Mouse (Mus musculus): ENCODE measurements around the gene Kiz. TPM values are rescaled to one million over a fixed set of nuclear protein-coding genes. Genes with fewer than 3 reads are reported as not detected.

Kiz gene
- polyA plus RNA-seq (2012; rRNA removed) (11.5 and 19.8 TPM in 2 replicates), polyA plus RNA-seq (2014; fragmentation: Nextera tagmentation; extraction: Ambion mirVana) (27.8 and 28.6 TPM in 2 replicates)

DNA sequence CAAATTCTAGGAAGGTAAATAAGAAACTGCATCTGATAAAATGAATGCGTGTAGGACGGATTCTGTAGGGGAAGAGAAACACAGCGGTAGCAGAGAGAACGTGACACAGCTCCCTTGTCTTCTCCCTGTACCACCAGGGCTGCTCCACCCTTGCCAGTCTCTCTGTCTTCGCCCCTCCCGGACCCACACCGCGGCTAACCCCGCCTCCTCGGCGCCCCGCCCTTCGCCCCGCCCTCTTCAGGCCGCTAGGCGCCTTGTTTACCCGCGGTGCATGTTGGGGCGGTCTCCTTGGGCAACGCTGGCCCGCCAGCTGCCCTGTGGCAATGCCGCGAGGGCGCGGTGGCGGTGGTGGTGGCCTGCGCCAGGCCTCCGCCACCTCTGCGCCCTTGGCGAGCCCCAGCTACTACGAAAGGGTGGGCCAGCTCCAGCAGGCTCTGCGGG is at the start of gene Kiz:
Gene Kiz, plus strand, starts transcription at position 266 of the 441 bp plus-strand sequence.
- H3K9ac ChIP-seq (ENCODE audit: low read depth, low read length, severe bottlenecking): peak within 1 kb of the TSS; percentile 79
- no peaks in the 10 kb centered on the region for H3K9me3 ChIP-seq (ENCODE audit: control insufficient read depth, low read length)
- no peaks in the 10 kb centered on the region for H3K36me3 ChIP-seq (ENCODE audit: control insufficient read depth, insufficient read depth, low read length)
- TF ChIP-seq POLR2A (IDR thresholded peaks at IDR 0.05; ENCODE audit: borderline replicate concordance, extremely low read depth, insufficient read depth, insufficient read length): 0 out of 2 replicates have a peak, but pooled peaks have one; percentile 85
- H3K4me1 ChIP-seq (ENCODE audit: control insufficient read depth, insufficient read depth, low read length): no peaks in the 10 kb centered on the region
- peak within 1 kb of the TSS; percentile 89 for H3K4me3 ChIP-seq (replicated peaks; ENCODE audit: low read length)
- peak within 1 kb of the TSS; percentile 69 for H3K4me2 ChIP-seq (replicated peaks; ENCODE audit: low read depth, low read length, severe bottlenecking)
- under 1% methylated on average over 30 of the region's 32 CpGs for WGBS
- H3K27me3 ChIP-seq (ENCODE audit: control insufficient read depth, insufficient read depth, low read length): no peaks in the 10 kb centered on the region
- ATAC-seq (ENCODE audit: low FRiP score, low read depth) (peak; percentile 99), DNase-seq (ENCODE audit: low spot score) (peak; percentile 89)
- H3K27ac ChIP-seq (replicated peaks; ENCODE audit: low read depth, low read length): peak within 1 kb of the TSS; percentile 63; the same call in 1 of the 2 replicates

DNA sequence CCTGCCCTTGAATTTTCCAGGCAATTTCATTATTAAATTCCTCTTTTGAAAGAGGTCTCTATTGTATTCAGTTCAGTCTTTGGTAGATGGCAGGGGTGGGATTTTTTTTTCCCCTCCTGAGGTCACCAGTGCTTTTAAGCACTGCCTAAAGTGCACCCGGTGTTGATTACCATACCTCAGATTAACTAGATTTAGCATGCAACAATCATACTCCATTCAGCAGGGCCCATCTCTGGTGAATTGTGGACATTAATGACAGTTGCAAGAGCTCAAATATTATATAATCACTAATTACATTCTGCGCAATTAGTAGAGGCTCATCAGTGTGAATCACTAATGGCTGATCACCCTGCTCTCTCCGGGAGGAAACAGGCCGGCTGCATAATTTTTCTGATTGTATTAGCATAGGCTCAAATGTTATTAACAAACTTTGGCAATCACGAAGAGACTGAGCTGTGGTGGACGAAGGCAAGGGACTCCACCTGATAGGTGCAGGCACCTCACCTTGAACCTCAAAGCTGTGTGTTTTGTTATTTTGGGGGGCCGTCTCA is 45.9 kb upstream of the Kiz start:
- Histone ChIP-seq H3K9ac (ENCODE audit: low read depth, low read length, severe bottlenecking) (no peak overlapping the region), H3K27ac (replicated peaks; ENCODE audit: low read depth, low read length) (no peak overlapping the region), H3K9me3 (ENCODE audit: control insufficient read depth, low read length) (no peaks in the 10 kb centered on the region), H3K4me1 (ENCODE audit: control insufficient read depth, insufficient read depth, low read length) (no peaks in the 10 kb centered on the region), H3K4me2 (replicated peaks; ENCODE audit: low read depth, low read length, severe bottlenecking) (no peak overlapping the region), H3K27me3 (ENCODE audit: control insufficient read depth, insufficient read depth, low read length) (no peaks in the 10 kb centered on the region), H3K36me3 (ENCODE audit: control insufficient read depth, insufficient read depth, low read length) (no peaks in the 10 kb centered on the region), H3K4me3 (replicated peaks; ENCODE audit: low read length) (no peak overlapping the region)
- WGBS: 92% methylated on average over 7 of the region's 7 CpGs
- TF ChIP-seq POLR2A (IDR thresholded peaks at IDR 0.05; ENCODE audit: borderline replicate concordance, extremely low read depth, insufficient read depth, insufficient read length): no peak
- ATAC-seq (ENCODE audit: low FRiP score, low read depth): no peak
- DNase-seq (ENCODE audit: low spot score): no peak

DNA sequence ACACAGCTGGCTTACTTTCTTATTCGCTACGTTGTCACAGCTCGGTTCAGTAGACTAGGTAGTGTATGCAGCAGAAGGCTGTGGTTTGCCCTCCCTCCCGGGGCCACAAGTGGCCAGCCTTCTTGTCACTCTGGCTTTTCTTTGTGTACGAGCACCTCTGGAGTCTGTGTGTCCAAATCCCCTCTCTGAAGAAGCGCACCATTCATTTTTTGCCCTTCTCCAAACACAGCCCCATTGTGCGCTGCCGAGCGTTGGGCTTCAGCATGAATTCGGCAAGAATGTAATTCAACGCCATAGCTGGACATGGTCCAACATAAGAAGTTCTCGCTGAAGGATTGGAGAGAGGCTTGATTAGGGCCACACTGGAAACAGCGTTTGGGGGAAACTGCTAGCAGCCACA is 45.0 kb upstream of the Kiz start:
- Histone ChIP-seq H3K9ac (ENCODE audit: low read depth, low read length, severe bottlenecking) (no peak overlapping the region), H3K36me3 (ENCODE audit: control insufficient read depth, insufficient read depth, low read length) (no peaks in the 10 kb centered on the region), H3K27me3 (ENCODE audit: control insufficient read depth, insufficient read depth, low read length) (no peaks in the 10 kb centered on the region), H3K4me3 (replicated peaks; ENCODE audit: low read length) (0 out of 2 replicates have a peak overlapping the region, but pooled peaks have one; percentile 19), H3K27ac (replicated peaks; ENCODE audit: low read depth, low read length) (peak overlapping the region; percentile 81), H3K4me1 (ENCODE audit: control insufficient read depth, insufficient read depth, low read length) (no peaks in the 10 kb centered on the region), H3K4me2 (replicated peaks; ENCODE audit: low read depth, low read length, severe bottlenecking) (peak overlapping the region; percentile 46), H3K9me3 (ENCODE audit: control insufficient read depth, low read length) (no peaks in the 10 kb centered on the region)
- TF ChIP-seq POLR2A (IDR thresholded peaks at IDR 0.05; ENCODE audit: borderline replicate concordance, extremely low read depth, insufficient read depth, insufficient read length): no peak
- 47% methylated on average over 13 of the region's 13 CpGs for WGBS
- DNase-seq (ENCODE audit: low spot score): peak; percentile 86
- ATAC-seq (ENCODE audit: low FRiP score, low read depth): peak; percentile 80

DNA sequence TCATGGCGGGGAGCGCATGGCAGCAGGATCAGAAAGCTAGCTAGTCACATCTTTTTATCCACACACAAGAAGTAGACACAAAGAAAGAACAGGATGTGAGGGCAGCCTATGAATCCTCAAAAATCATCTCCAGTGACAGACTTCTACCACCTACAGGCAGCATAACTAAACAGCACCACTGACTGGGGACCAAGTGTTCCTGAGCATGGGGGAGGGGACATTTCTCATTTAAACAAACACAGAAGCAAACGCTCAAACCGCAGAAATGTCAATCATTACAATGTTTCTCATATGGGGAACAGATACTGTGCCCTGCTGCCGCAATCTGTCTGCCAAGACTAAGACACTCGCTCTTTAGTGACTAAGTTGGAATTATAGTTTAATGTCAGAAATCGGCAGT is 40.7 kb upstream of the Kiz start:
- no peak for DNase-seq (ENCODE audit: low spot score)
- no peak overlapping the region for H3K27ac ChIP-seq (replicated peaks; ENCODE audit: low read depth, low read length)
- no peak overlapping the region for H3K4me2 ChIP-seq (replicated peaks; ENCODE audit: low read depth, low read length, severe bottlenecking)
- no peak for ATAC-seq (ENCODE audit: low FRiP score, low read depth)
- H3K27me3 ChIP-seq (ENCODE audit: control insufficient read depth, insufficient read depth, low read length): no peaks in the 10 kb centered on the region
- H3K9ac ChIP-seq (ENCODE audit: low read depth, low read length, severe bottlenecking): no peak overlapping the region
- H3K4me3 ChIP-seq (replicated peaks; ENCODE audit: low read length): no peak overlapping the region
- H3K4me1 ChIP-seq (ENCODE audit: control insufficient read depth, insufficient read depth, low read length): no peaks in the 10 kb centered on the region
- 89% methylated on average over 7 of the region's 7 CpGs for WGBS
- H3K36me3 ChIP-seq (ENCODE audit: control insufficient read depth, insufficient read depth, low read length): no peaks in the 10 kb centered on the region
- no peaks in the 10 kb centered on the region for H3K9me3 ChIP-seq (ENCODE audit: control insufficient read depth, low read length)
- no peak for TF ChIP-seq POLR2A (IDR thresholded peaks at IDR 0.05; ENCODE audit: borderline replicate concordance, extremely low read depth, insufficient read depth, insufficient read length)

DNA sequence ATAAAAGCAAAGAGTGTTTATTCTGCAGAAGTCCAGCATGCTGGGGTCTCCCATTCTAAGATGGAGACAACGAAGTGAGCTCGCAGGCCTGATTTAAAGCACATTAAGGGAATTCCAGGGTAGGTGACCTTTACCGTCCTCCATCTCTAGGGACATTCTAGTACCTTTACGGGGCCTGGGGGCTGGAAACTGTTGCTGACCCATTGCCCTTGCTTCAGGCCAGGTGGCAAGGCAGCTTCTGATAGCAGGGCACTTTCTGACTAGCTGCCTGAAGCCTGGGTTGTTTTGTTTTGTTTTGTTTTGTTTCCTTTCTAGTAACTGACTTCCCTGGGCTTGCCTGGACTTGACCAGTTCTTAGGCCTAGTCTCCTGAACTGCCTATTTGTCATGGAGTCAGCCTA is 36.6 kb upstream of the Kiz start:
- Histone ChIP-seq H3K9me3 (ENCODE audit: control insufficient read depth, low read length) (no peaks in the 10 kb centered on the region), H3K27me3 (ENCODE audit: control insufficient read depth, insufficient read depth, low read length) (no peaks in the 10 kb centered on the region), H3K27ac (replicated peaks; ENCODE audit: low read depth, low read length) (no peak overlapping the region), H3K4me3 (replicated peaks; ENCODE audit: low read length) (no peak overlapping the region), H3K9ac (ENCODE audit: low read depth, low read length, severe bottlenecking) (no peak overlapping the region), H3K36me3 (ENCODE audit: control insufficient read depth, insufficient read depth, low read length) (no peaks in the 10 kb centered on the region), H3K4me1 (ENCODE audit: control insufficient read depth, insufficient read depth, low read length) (no peaks in the 10 kb centered on the region), H3K4me2 (replicated peaks; ENCODE audit: low read depth, low read length, severe bottlenecking) (no peak overlapping the region)
- TF ChIP-seq POLR2A (IDR thresholded peaks at IDR 0.05; ENCODE audit: borderline replicate concordance, extremely low read depth, insufficient read depth, insufficient read length): no peak
- ATAC-seq (ENCODE audit: low FRiP score, low read depth): no peak
- 64% methylated on average over 4 of the region's 4 CpGs for WGBS
- DNase-seq (ENCODE audit: low spot score): no peak
